Mouse (Mus musculus) thymus, adult 2 months (tissue): ENCODE measurements around the gene Tmem238l.

Source experiments
- CTCF ChIP-seq: fragments of 200-500 bp; IDR thresholded peaks from 2 replicates; pipeline ENCODE4 v1.5.1; 2012; ENCODE audit warnings: mild to moderate bottlenecking, control low read depth, low read length, moderate library complexity, borderline replicate concordance; ENCODE audit not compliant: control insufficient read depth, poor library complexity, insufficient read depth; ENCODE audit errors: extremely low read depth
- POLR2A ChIP-seq: fragments of 200-500 bp; IDR thresholded peaks from 2 replicates; pipeline ENCODE4 v1.6.1; 2012; ENCODE audit warnings: mild to moderate bottlenecking, low read length, control low read depth, moderate library complexity; ENCODE audit not compliant: control insufficient read depth, poor library complexity, insufficient read depth; ENCODE audit errors: extremely low read depth

DNA sequence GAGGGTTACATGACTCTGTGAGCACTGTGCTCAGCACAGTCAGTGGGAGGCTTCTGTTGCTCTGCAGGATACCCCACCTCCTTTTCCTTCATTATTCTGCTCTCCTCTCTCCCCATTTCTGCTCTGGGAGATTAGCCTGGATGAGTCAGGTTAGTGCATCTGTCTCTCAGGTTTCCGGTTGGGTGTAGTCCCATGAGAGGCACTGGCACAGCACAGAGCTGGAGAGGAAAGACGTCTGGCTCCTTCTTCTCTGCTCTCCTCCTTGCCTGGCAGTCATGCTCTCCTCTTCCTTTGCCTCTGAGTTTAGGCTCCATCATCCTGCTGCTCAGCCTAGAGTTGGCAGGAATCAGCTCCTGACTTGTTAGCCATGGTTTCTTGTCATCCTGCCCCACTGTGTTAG, 35.7 kb downstream of the Tmem238l start:
- TF ChIP-seq CTCF (no peak), POLR2A (no peak)
